Mouse (Mus musculus): ENCODE results near the gene Thnsl2. TPM values are rescaled to one million over a fixed set of nuclear protein-coding genes. Genes with fewer than 3 reads are reported as not detected.

Gene Thnsl2
- polyA plus RNA-seq, 1 experiment: 9.1 TPM

GRCm38 (mm10) chr6:71111419-71112113 is 32.7 kb downstream of the Thnsl2 start:
- H3K4me1 ChIP-seq (ENCODE audit: control insufficient read depth, insufficient read depth, low read length): no peaks in the 10 kb centered on the region
- no peak for TF ChIP-seq POLR2A (IDR thresholded peaks at IDR 0.05; ENCODE audit: borderline replicate concordance, extremely low read depth, low read depth, low read length)
- TF ChIP-seq CTCF (IDR thresholded peaks at IDR 0.05; ENCODE audit: insufficient read depth, low read length): no peak
- WGBS: 64% methylated on average over 11 of the region's 11 CpGs
- no peak for DNase-seq
- H3K4me3 ChIP-seq (replicated peaks; ENCODE audit: extremely low read depth, low read depth, low read length): no peak overlapping the region

GRCm38 (mm10) chr6:71106170-71106945 is 37.9 kb downstream of the Thnsl2 start:
- no peak for DNase-seq
- H3K4me1 ChIP-seq (ENCODE audit: control insufficient read depth, insufficient read depth, low read length): no peaks in the 10 kb centered on the region
- TF ChIP-seq CTCF (IDR thresholded peaks at IDR 0.05; ENCODE audit: insufficient read depth, low read length) (no peak), POLR2A (IDR thresholded peaks at IDR 0.05; ENCODE audit: borderline replicate concordance, extremely low read depth, low read depth, low read length) (no peak)
- WGBS: 36% methylated on average over 19 of the region's 19 CpGs
- no peak overlapping the region for H3K4me3 ChIP-seq (replicated peaks; ENCODE audit: extremely low read depth, low read depth, low read length)

- Histone ChIP-seq H3K4me1 (ENCODE audit: control insufficient read depth, insufficient read depth, low read length) (no peaks in the 10 kb centered on the region), H3K4me3 (replicated peaks; ENCODE audit: extremely low read depth, low read depth, low read length) (no peak overlapping the region)
- no peak for TF ChIP-seq CTCF (IDR thresholded peaks at IDR 0.05; ENCODE audit: insufficient read depth, low read length)
- no peak for TF ChIP-seq POLR2A (IDR thresholded peaks at IDR 0.05; ENCODE audit: borderline replicate concordance, extremely low read depth, low read depth, low read length)
- DNase-seq: no peak
- 85% methylated on average over 3 of the region's 3 CpGs for WGBS
Observed at GRCm38 (mm10) chr6:71096126-71096525, 48.1 kb downstream of the Thnsl2 start.

DNA sequence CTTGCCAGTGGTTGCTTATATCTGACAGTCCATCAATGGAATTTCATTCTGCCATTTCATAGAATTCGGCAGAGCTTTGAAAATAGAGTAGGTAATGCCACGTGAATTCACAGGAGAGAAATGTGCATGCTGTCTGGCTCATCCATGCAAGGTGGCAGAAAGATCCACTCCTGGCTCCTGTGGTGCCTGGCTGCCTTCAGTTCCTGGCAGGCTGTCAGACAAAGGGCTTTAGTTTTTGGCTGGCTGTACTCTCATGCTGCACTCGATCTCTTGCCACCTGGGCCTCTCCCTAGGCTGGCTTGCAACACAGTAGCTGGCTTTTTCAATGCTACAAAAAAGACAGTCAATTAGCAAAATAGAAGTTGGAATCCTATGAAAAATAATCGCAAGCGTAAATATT is 49.5 kb downstream of the Thnsl2 start:
- TF ChIP-seq POLR2A (IDR thresholded peaks at IDR 0.05; ENCODE audit: borderline replicate concordance, extremely low read depth, low read depth, low read length) (no peak), CTCF (IDR thresholded peaks at IDR 0.05; ENCODE audit: insufficient read depth, low read length) (no peak)
- H3K4me1 ChIP-seq (ENCODE audit: control insufficient read depth, insufficient read depth, low read length): no peaks in the 10 kb centered on the region
- no peak for DNase-seq
- WGBS: 71% methylated on average over 5 of the region's 5 CpGs
- no peak overlapping the region for H3K4me3 ChIP-seq (replicated peaks; ENCODE audit: extremely low read depth, low read depth, low read length)

- TF ChIP-seq POLR2A (IDR thresholded peaks at IDR 0.05; ENCODE audit: borderline replicate concordance, extremely low read depth, low read depth, low read length): no peak
- TF ChIP-seq CTCF (IDR thresholded peaks at IDR 0.05; ENCODE audit: insufficient read depth, low read length): no peak
- H3K4me1 ChIP-seq (ENCODE audit: control insufficient read depth, insufficient read depth, low read length): no peaks in the 10 kb centered on the region
- DNase-seq: no peak
- 73% methylated on average over 6 of the region's 6 CpGs for WGBS
- no peak overlapping the region for H3K4me3 ChIP-seq (replicated peaks; ENCODE audit: extremely low read depth, low read depth, low read length)
Observed at GRCm38 (mm10) chr6:71093686-71094085, 50.6 kb downstream of the Thnsl2 start.

- TF ChIP-seq POLR2A (IDR thresholded peaks at IDR 0.05; ENCODE audit: borderline replicate concordance, extremely low read depth, low read depth, low read length): no peak
- no peak for TF ChIP-seq CTCF (IDR thresholded peaks at IDR 0.05; ENCODE audit: insufficient read depth, low read length)
- DNase-seq: no peak
- 64% methylated on average over 5 of the region's 5 CpGs for WGBS
- no peaks in the 10 kb centered on the region for H3K4me1 ChIP-seq (ENCODE audit: control insufficient read depth, insufficient read depth, low read length)
- no peak overlapping the region for H3K4me3 ChIP-seq (replicated peaks; ENCODE audit: extremely low read depth, low read depth, low read length)
Observed at GRCm38 (mm10) chr6:71090475-71090874, 53.8 kb downstream of the Thnsl2 start.

- Histone ChIP-seq H3K4me3 (replicated peaks; ENCODE audit: extremely low read depth, low read depth, low read length) (no peak overlapping the region), H3K4me1 (ENCODE audit: control insufficient read depth, insufficient read depth, low read length) (no peaks in the 10 kb centered on the region)
- no peak for TF ChIP-seq CTCF (IDR thresholded peaks at IDR 0.05; ENCODE audit: insufficient read depth, low read length)
- TF ChIP-seq POLR2A (IDR thresholded peaks at IDR 0.05; ENCODE audit: borderline replicate concordance, extremely low read depth, low read depth, low read length): no peak
- 88% methylated on average over 4 of the region's 4 CpGs for WGBS
- no peak for DNase-seq
Observed at GRCm38 (mm10) chr6:71089735-71090134, 54.5 kb downstream of the Thnsl2 start.

- 36% methylated on average over 4 of the region's 4 CpGs for WGBS
- H3K4me3 ChIP-seq (replicated peaks; ENCODE audit: extremely low read depth, low read depth, low read length): no peak overlapping the region
- no peak for DNase-seq
- no peaks in the 10 kb centered on the region for H3K4me1 ChIP-seq (ENCODE audit: control insufficient read depth, insufficient read depth, low read length)
- TF ChIP-seq POLR2A (IDR thresholded peaks at IDR 0.05; ENCODE audit: borderline replicate concordance, extremely low read depth, low read depth, low read length) (no peak), CTCF (IDR thresholded peaks at IDR 0.05; ENCODE audit: insufficient read depth, low read length) (no peak)
Observed at GRCm38 (mm10) chr6:71088992-71089391, 55.2 kb downstream of the Thnsl2 start.

DNA sequence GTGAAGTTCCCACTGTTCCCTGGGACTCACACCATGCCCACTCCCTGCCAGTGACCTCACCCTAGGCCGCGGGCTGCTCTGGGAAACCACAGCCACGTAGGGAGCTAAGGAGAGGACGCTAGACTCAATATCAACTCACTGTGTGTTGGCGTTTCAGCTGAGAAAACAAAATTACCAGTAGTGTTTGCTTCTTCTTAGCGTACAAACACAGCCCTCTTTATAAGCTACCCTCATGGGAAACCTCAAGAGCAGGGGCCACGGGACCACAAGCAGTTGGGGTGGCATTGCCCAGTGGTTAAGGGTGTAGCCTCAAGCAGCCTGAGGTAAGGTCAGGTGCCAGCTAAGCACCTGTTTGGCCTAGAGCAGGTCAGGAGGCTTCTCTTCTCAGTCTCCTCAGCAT is 60.8 kb downstream of the Thnsl2 start:
- DNase-seq: no peak
- TF ChIP-seq CTCF (IDR thresholded peaks at IDR 0.05; ENCODE audit: insufficient read depth, low read length) (no peak), POLR2A (IDR thresholded peaks at IDR 0.05; ENCODE audit: borderline replicate concordance, extremely low read depth, low read depth, low read length) (no peak)
- WGBS: 74% methylated on average over 7 of the region's 7 CpGs
- no peak overlapping the region for H3K4me3 ChIP-seq (replicated peaks; ENCODE audit: extremely low read depth, low read depth, low read length)
- no peaks in the 10 kb centered on the region for H3K4me1 ChIP-seq (ENCODE audit: control insufficient read depth, insufficient read depth, low read length)

- DNase-seq: no peak
- WGBS: 82% methylated on average over 11 of the region's 11 CpGs
- no peak for TF ChIP-seq POLR2A (IDR thresholded peaks at IDR 0.05; ENCODE audit: borderline replicate concordance, extremely low read depth, low read depth, low read length)
- no peak for TF ChIP-seq CTCF (IDR thresholded peaks at IDR 0.05; ENCODE audit: insufficient read depth, low read length)
- Histone ChIP-seq H3K4me1 (ENCODE audit: control insufficient read depth, insufficient read depth, low read length) (no peaks in the 10 kb centered on the region), H3K4me3 (replicated peaks; ENCODE audit: extremely low read depth, low read depth, low read length) (no peak overlapping the region)
Observed at GRCm38 (mm10) chr6:71082084-71082483, 62.2 kb downstream of the Thnsl2 start.

All from lung, adult 2 months (tissue).